Mouse (Mus musculus): Measurements from ENCODE around the gene Plekha7.

Gene Plekha7

DNA sequence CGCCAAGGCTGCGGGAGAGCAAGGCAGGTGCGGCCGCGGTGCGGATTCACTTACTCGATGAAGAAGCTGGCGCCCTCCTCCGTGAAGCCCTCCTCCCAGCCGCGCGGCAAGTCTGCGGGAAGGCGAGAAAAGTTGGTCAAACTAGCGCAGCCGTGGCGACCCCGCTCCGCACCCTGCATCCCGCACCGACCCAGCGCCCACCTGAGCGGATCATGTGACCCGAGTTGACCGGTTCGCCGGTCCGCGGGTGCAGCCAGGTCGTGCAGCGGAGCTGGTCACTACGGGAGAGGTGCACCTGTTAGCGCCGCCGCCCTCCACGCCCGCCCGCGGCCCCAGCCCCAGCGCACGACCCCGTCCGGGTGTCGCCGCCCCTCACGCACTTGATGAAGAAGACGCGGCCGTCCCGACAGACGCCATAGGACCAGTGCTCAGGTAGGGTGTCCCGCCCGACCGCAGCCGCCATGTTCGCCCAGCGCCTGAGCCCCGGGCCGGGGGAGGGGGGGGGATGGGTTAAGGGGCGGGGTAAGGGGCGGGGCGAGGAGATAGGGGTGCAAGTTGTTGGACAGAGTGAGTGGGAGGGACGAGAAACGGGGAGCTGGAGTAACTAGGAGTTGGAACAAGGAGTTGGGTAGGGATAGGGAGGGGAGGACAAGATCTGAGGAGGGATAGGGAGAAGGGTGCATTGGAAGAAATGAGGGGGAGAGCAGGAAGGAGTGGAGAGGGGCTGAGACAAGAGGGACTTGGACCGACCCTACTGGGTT is at the start of gene Plekha7:
TSS of gene Plekha7 (minus strand) at position 506 of the 761 bp plus-strand sequence.
- DNase-seq (ENCODE audit: low read depth): no peak

GRCm38 (mm10) chr7:116336226-116336625 is 28.1 kb upstream of the Plekha7 start:
- peak; percentile 63 for DNase-seq (ENCODE audit: low read depth)

DNA sequence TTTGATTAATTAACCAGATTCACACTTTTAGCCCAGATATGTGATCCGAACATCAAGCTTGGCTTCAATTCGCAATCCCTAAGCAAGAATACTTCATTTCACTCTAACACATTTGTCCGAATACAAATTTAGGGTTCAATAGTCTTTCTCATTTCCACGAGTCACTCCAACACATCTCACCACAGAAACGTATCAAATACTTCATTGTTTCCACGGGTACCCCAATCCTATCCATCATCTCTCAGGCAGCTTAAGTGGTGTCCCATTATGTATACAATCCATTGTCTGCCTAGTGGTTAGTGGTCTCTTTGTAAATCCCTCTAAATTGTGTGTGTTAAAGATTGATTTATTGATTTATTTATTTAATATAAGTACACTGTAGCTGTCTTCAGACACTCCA is 27.0 kb upstream of the Plekha7 start:
- DNase-seq (ENCODE audit: low read depth): no peak

- DNase-seq (ENCODE audit: low read depth): no peak
Measured at GRCm38 (mm10) chr7:116334669-116335038, 26.5 kb upstream of the Plekha7 start.

- peak; percentile 93 for DNase-seq (ENCODE audit: low read depth)
Measured at GRCm38 (mm10) chr7:116333713-116334668, 25.8 kb upstream of the Plekha7 start, which contains the start of gene Rps13. Gene Rps13 (minus strand): TSS chr7:116334195.

- no peak for DNase-seq (ENCODE audit: low read depth)
Measured at GRCm38 (mm10) chr7:116331246-116331645, 23.1 kb upstream of the Plekha7 start.

- DNase-seq (ENCODE audit: low read depth): no peak
Measured at GRCm38 (mm10) chr7:116329858-116330257, 21.7 kb upstream of the Plekha7 start.

GRCm38 (mm10) chr7:116328777-116329176 is 20.6 kb upstream of the Plekha7 start:
- no peak for DNase-seq (ENCODE audit: low read depth)

GRCm38 (mm10) chr7:116327901-116328300 is 19.7 kb upstream of the Plekha7 start:
- no peak for DNase-seq (ENCODE audit: low read depth)

DNA sequence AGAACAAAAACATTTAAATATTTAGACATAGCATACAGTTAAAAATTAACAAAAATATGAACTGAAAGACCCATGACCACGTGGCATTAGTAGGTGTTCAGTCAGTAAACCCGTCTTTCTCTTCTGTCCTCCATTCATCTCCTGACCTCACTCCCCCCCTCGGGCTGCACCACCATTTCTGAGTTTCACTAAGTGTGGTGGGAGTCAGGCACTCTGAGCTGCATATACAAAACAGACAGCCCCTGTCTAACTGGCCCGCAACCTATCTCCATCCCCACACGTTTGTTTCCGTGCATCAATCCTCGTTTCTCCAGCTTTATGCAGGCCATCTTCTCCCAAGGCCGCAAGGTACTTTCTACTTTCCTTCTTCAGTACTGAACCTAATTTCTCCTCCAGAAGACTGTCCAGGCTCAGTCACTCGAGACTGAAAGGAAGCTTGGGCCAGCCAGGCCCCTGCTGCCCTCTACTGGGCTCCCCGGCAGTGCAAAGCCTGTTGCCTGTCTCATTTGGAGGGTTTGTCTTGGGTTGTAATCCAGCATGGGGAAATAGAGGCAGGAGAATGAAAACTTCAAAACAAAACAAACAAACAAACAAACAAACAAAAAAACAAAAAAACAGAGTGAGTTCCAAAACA is 15.3 kb upstream of the Plekha7 start:
- DNase-seq (ENCODE audit: low read depth): no peak

DNA sequence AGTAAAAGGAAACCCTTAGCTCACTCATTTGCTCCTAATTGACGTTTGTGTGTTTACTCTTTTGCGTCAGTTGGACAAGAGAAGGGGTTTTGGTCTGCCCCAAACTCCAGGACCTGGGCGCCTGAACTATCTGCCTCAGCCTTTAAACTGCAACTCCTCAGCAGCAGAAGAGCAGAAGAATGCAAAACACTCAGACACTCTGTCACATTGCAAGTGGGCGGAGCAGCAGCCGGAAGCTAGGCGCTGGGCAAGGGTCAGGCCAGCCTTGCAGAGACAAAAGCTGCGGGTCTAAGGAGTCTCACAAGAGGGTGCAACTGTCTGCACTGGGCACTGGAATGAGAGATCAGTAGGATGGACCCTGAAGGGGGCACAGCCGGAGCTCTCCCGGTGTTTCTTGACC is 1.3 kb upstream of the Plekha7 start:
- no peak for DNase-seq (ENCODE audit: low read depth)

GRCm38 (mm10) chr7:116308632-116308991 is 436 bp upstream of the Plekha7 start:
- DNase-seq (ENCODE audit: low read depth): no peak

- DNase-seq (ENCODE audit: low read depth): no peak
Measured at GRCm38 (mm10) chr7:116307099-116307870, 891 bp downstream of the Plekha7 start.

DNA sequence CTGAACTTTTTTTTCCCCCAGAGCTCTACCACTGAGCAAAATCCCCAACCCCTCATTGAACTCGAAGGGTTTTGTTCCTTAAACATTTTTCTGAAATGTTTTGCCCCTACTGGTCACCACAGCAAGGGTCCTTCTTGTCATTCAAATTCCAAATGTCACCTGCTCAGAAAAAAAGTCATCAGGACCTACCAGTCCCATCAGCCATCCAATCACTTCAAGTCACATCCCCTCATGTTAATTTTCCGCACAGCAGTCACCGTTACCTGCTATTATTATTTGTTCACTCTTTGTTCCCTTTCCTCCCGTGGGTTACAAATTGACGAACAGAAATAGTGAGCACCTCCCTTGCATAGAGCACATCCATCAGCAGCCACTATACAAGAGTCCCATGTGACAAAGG is 1.6 kb downstream of the Plekha7 start:
- DNase-seq (ENCODE audit: low read depth): no peak

DNA sequence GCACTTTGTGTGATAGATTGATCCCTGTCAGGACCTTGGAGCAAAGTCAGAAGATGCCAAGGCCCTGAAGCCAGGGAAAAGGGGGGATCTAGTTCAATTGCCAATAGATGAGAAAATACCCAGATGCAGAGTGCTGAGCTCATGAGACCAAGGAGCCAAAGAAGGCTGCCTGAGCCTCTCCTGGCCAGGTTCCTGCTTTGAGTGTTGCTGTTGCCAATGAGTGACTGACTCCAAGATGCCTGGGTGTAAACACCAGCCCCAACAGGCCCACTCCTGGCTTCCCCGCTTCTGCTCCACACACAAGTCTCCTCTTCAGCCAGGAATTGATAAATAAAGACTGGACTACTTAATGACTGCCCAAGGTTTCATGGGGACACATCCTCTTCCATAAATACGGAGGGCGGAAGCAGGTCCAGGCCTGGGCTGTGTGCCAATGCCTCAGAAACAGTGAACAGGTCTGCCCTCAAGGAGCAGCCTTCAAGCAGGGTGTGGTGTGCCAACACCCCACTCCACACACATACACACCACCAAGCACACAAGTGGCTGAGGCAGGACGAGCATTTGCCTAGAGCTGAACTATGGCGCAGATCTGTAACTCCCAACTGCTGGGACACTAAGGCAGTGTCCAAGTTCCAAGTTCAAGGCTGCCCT is 6.4 kb downstream of the Plekha7 start:
- no peak for DNase-seq (ENCODE audit: low read depth)

DNA sequence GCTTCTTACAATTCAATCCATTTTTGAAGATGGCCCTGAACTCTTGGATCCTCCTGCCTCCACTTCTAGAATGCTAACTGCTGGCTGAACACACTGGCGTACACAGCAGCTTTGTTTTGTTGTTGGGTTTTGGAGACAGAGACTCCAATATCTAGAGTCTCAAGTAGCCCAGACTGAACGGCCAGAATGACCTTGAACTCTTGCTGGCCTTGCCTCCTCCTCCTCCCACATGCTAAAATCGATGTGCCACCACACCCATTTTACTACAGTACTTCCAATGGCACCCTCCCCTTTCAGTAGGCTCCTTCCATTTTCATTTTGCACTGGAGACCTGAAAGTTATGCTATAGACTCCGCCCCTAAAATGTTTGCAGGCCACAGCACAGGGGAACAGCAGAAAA is 7.0 kb downstream of the Plekha7 start:
- no peak for DNase-seq (ENCODE audit: low read depth)

- DNase-seq (ENCODE audit: low read depth): no peak
Measured at GRCm38 (mm10) chr7:116298851-116299250, 9.3 kb downstream of the Plekha7 start.

- DNase-seq (ENCODE audit: low read depth): no peak
Measured at GRCm38 (mm10) chr7:116298389-116298788, 9.8 kb downstream of the Plekha7 start.

DNA sequence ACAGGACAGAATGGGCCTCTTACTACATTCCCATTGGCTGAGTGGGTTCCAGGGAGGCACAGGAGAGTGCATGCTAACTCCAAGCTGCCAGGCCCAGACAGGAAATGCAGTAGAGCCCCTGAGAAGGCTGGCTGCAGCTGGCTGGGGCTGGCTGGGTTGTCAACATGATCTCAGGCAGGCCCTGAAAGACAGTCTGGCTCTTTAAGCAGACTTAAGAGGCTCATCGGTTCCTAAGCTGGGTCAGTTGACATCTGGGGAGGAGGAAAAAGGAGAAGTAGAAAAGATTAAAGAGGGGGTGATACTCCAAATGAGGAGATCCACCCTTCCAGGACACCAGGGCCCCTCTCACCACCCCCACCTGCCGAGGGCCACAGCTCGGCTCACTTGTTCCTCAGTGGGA is 13.2 kb downstream of the Plekha7 start:
- DNase-seq (ENCODE audit: low read depth): no peak

- no peak for DNase-seq (ENCODE audit: low read depth)
Measured at GRCm38 (mm10) chr7:116292377-116292776, 15.8 kb downstream of the Plekha7 start.

GRCm38 (mm10) chr7:116290559-116290958 is 17.6 kb downstream of the Plekha7 start:
- DNase-seq (ENCODE audit: low read depth): no peak

Measured in c-Kit-positive CD71-negative TER-119-negative erythroid progenitor cells, embryonic 14.5 days (primary cell).